Mouse (Mus musculus) hindbrain, embryonic 11.5 days (tissue): ENCODE results near the gene Gm36210. TPM values are rescaled to one million over a fixed set of nuclear protein-coding genes. Genes with fewer than 3 reads are reported as not detected.
"Not testable (repeated sequence)": the region's sequence is repeated elsewhere in the genome, so short reads cannot be mapped to it uniquely, and the experiment has no call there.

Experiments
- ATAC-seq: fragments of 200-750 bp; cut with Nextera tagmentation; 2 replicates; pipeline ENCODE4 v1.8.0; 2017; ENCODE audit warnings: mild to moderate bottlenecking, moderate TSS enrichment, moderate library complexity; ENCODE audit not compliant: low FRiP score
- DNase-seq: peaks from one replicate; pipeline ENCODE4 v3.0.0-alpha.2; 2015; ENCODE audit warnings: low spot score
- H3K27ac ChIP-seq: fragments of 300-500 bp; sonication (generic); 2 replicates; pipeline ENCODE4 v1.5.1; 2014; ENCODE audit warnings: mild to moderate bottlenecking, low read depth, low read length
- H3K27me3 ChIP-seq: fragments of 300-500 bp; sonication (generic); 2 replicates; pipeline ENCODE4 v1.6.1; 2014; ENCODE audit warnings: mild to moderate bottlenecking, low read length, moderate library complexity, mixed read lengths; ENCODE audit not compliant: control insufficient read depth, insufficient read depth
- H3K36me3 ChIP-seq: fragments of 300-500 bp; sonication (generic); 2 replicates; pipeline ENCODE4 v1.6.1; 2014; ENCODE audit warnings: mild to moderate bottlenecking, low read length, moderate library complexity, mixed read lengths; ENCODE audit not compliant: control insufficient read depth, insufficient read depth
- H3K4me1 ChIP-seq: fragments of 300-500 bp; sonication (generic); replicated peaks from 2 replicates; pipeline ENCODE4 v1.6.1; 2014; ENCODE audit warnings: low read length, mixed read lengths; ENCODE audit not compliant: control insufficient read depth, insufficient read depth
- H3K4me2 ChIP-seq: fragments of 300-500 bp; sonication (generic); replicated peaks from 2 replicates; pipeline ENCODE4 v1.6.1; 2014; ENCODE audit warnings: mild to moderate bottlenecking, low read depth, low read length
- H3K4me3 ChIP-seq: fragments of 300-500 bp; sonication (generic); 2 replicates; pipeline ENCODE4 v1.5.1; 2014; ENCODE audit warnings: low read depth, low read length
- H3K9ac ChIP-seq: fragments of 300-500 bp; sonication (generic); 2 replicates; pipeline ENCODE4 v1.6.1; 2014; ENCODE audit warnings: low read depth, low read length
- H3K9me3 ChIP-seq: fragments of 300-500 bp; sonication (generic); 2 replicates; pipeline ENCODE4 v1.6.1; 2016; ENCODE audit warnings: low read length; ENCODE audit not compliant: control insufficient read depth
- WGBS: fragments of 180-500 bp; shearing (Covaris S2); extraction: QIAGEN DNeasy Blood & Tissue Kit; methylation state at CpG from one replicate; pipeline ENCODE4 v1.1.7; 2014; 5-methylcytosine and 5-hydroxymethylcytosine counted together
- polyA plus RNA-seq: library from polyadenylated mRNA; unstranded; fragments of >200 nt; fragmentation: Nextera tagmentation; extraction: Ambion mirVana; gene quantifications from 2 replicates; pipeline ENCODE4 v1.2.1, GENCODE M21; 2014

The Gm36210 gene
- polyA plus RNA-seq, 1 experiment from 2014 or later, result not detected

DNA sequence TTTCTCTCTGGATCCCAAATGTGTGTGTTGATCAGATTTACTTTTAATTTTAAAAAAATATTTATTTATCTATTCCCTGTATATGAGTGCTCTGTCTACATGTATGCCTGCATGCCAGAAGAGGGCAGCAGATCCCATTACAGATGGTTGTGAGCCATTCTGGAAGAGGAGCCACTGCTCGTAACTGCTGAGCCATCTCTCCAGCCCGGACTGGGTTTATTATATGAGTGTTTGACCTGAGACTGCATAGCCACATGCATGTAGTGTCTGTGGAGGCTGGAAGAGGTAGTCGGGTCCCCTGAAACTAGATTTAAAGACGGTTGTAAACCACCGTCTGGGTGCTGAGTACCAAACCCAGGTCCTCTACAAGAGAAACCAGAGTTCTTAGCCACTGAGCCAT, 41.2 kb downstream of the Gm36210 start:
- no peaks in the 10 kb centered on the region for H3K9me3 ChIP-seq
- H3K4me3 ChIP-seq, result peak overlapping the region; percentile 50; the same call in 1 of the 2 replicates
- ATAC-seq (0 out of 2 replicates have a peak, but pooled peaks have one; percentile 13), DNase-seq (peak; percentile 32)
- H3K9ac ChIP-seq, result no peak overlapping the region
- H3K27me3 ChIP-seq, result no peaks in the 10 kb centered on the region
- WGBS, result 68% methylated on average over 5 of the region's 5 CpGs
- H3K36me3 ChIP-seq, result no peaks in the 10 kb centered on the region
- H3K4me1 ChIP-seq, result no peaks in the 10 kb centered on the region
- H3K4me2 ChIP-seq, result no peak overlapping the region
- H3K27ac ChIP-seq, result no peak overlapping the region

DNA sequence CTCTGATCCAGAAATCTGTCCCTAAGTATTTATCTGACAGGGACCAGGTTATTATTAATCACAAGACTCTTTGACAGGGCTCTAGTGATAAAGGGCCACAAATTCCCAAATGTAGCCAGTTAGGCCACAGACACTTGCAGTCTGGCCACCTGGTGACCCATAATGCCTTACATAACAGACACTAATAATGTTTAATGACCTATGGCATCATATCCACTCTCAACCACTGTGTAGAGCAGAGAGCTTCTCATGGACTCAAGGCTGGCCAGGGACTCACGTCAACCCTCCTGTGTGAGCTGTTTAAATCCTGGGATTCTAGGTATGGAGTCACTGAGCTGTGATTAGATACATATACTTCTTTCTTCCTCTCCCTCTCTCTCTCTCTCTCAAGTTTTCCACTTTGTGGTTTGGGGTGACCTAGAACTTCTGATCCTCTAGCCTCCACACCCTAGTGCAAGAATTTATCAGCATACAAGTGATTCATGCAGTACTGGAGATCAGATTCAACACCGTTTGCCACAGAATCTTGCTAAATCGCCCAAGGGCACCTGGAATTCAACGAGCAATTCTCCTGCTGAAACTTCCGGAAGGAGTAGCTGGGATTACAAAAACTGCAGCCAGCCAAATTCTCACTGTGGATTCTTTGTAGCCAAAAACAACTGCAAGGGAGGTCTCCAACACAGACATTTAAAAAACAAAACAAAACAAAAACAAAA, 42.0 kb downstream of the Gm36210 start:
- Histone ChIP-seq H3K9ac (no peak overlapping the region), H3K36me3 (no peaks in the 10 kb centered on the region)
- ATAC-seq, result no peak

DNA sequence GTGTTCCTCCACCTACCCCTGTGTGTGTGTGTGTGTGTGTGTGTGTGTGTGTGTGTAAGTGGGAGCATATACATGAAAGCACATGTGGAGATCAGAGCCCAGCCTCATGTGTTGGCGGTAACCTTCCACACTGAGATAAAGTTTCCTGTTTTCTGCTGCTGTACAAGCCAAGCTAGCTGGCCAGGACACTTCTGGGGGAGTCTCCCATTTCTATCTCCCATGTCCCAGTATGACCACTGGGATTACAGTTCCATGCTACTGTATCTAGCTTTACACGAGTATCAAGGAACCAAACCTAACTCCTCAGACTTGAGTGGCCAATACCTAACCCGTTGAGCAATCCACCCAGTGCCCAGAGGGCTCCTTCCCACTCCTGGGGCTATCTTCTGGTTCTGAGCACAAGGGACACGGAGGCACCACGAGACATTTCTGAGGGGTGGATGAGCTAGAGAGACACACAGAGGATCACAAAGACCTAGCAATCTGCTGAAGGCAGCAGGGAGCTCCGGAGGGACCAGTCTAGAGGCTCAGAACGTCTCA, 42.7 kb downstream of the Gm36210 start:
- Histone ChIP-seq H3K9me3 (no peaks in the 10 kb centered on the region), H3K27me3 (no peaks in the 10 kb centered on the region), H3K4me1 (no peaks in the 10 kb centered on the region), H3K4me2 (no peak overlapping the region), H3K9ac (no peak overlapping the region), H3K4me3 (no peak overlapping the region), H3K36me3 (no peaks in the 10 kb centered on the region), H3K27ac (no peak overlapping the region)
- DNase-seq (no peak), ATAC-seq (no peak)
- WGBS, result 80% methylated on average over 7 of the region's 7 CpGs

More for the DNA sequence above, 42.0 kb downstream of the Gm36210 start:
- Histone ChIP-seq H3K27me3 (no peaks in the 10 kb centered on the region), H3K4me3 (no peak overlapping the region), H3K4me1 (no peaks in the 10 kb centered on the region), H3K27ac (no peak overlapping the region), H3K9me3 (no peaks in the 10 kb centered on the region), H3K4me2 (no peak overlapping the region)
- WGBS, result 82% methylated on average over 5 of the region's 5 CpGs
- no peak for DNase-seq

DNA sequence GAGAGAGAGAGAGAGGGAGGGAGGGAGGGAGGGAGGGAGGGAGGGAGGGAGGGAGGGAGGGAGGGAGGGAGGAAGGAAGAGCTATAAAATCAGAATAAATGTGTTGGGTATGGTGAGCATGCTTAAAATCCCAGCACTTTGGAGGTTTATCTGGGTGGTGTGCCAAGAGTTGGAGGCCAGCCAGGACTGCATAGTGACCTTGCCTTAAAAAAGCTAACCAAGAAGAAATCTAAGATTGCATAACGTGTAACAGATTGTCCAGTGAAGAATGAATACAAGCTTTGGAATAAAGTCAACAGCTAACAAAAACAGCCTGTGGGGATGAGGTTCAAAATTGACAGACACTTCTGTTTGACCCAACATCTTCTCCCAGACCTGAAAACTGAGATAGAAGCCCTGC, 43.3 kb downstream of the Gm36210 start:
- Histone ChIP-seq H3K4me1 (no peaks in the 10 kb centered on the region), H3K4me3 (no peak overlapping the region), H3K4me2 (no peak overlapping the region), H3K9ac (no peak overlapping the region), H3K9me3 (no peaks in the 10 kb centered on the region), H3K27ac (no peak overlapping the region), H3K27me3 (no peaks in the 10 kb centered on the region), H3K36me3 (no peaks in the 10 kb centered on the region)
- WGBS, result 76% methylated on average over 1 of the region's 1 CpGs
- ATAC-seq (no peak), DNase-seq (no peak)

DNA sequence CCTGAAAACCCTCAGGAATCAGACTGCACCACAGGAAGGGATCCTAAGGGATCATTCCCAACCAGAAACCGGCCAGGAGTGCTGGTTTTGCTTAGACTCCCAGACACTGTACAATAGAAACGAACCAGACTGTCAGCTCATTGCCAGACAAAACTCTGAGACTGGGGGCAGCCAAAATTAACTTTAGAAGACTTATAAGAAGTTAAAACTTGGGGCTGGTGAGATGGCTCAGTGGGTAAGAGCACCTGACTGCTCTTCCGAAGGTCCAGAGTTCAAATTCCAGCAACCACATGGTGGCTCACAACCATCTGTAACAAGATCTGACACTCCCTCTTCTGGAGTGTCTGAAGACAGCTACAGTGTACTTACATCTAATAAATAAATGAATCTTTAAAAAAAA, 45.4 kb downstream of the Gm36210 start:
- H3K27ac ChIP-seq, H3K27me3 ChIP-seq, DNase-seq, H3K4me3 ChIP-seq, H3K36me3 ChIP-seq, H3K9me3 ChIP-seq, H3K4me1 ChIP-seq, ATAC-seq, H3K4me2 ChIP-seq, H3K9ac ChIP-seq: not testable (repeated sequence)
- WGBS, result 79% methylated on average over 3 of the region's 3 CpGs

DNA sequence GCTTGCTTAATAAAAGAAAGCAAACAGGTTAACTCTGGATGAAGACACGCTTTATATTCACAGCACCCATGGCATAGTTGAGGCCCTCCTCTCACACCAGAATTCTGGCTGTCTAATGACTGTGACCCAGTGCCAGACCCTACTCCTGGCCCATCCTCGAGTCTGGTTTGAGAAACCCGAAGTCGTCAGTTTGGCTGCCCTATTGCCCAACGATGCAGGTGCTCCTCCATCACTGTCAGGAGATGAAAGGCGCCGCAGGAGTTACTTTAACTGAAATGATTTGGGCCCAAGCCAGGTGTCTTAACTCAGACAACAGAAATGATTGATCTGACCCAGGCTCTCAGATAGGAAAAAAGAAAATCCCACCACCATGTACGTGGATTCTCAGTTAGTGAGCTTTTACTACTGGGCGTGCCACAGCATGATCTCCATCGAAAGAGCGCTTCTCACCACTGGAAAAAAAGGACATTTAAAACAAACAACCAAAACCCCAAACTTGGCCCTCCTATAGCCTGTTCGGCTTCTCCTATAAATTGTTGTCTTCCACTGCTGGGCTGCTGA, 46.8 kb downstream of the Gm36210 start:
- Histone ChIP-seq H3K27ac (no peak overlapping the region), H3K4me1 (no peaks in the 10 kb centered on the region), H3K36me3 (no peaks in the 10 kb centered on the region), H3K9ac (no peak overlapping the region), H3K4me2 (no peak overlapping the region), H3K27me3 (no peaks in the 10 kb centered on the region), H3K4me3 (no peak overlapping the region), H3K9me3 (no peaks in the 10 kb centered on the region)
- DNase-seq, result no peak
- 73% methylated on average over 12 of the region's 12 CpGs for WGBS
- ATAC-seq, result no peak

DNA sequence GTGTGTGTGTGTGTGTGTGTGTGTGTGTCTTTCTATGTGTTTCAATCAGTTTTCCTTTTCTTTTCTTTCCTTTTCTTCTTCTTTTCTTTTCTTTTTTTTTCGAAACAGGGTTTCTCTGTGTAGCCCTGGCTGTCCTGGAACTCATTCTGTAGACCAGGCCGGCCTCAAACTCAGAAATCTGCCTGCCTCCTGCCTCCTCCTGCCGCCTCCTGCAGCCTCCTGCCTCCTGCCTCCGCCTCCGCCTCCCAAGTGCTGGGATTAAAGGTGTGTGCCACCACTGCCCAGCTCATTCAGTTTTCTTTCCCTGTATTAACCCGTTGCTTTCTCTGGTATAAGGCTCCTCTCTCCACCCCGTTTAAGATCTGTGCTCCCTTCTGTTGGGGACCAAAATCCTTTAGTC, 49.0 kb downstream of the Gm36210 start:
- Histone ChIP-seq H3K27ac (no peak overlapping the region), H3K9ac (no peak overlapping the region), H3K9me3 (no peaks in the 10 kb centered on the region), H3K4me2 (no peak overlapping the region), H3K27me3 (no peaks in the 10 kb centered on the region), H3K36me3 (no peaks in the 10 kb centered on the region), H3K4me3 (no peak overlapping the region), H3K4me1 (no peaks in the 10 kb centered on the region)
- ATAC-seq, result no peak
- 72% methylated on average over 7 of the region's 7 CpGs for WGBS
- DNase-seq, result no peak

DNA sequence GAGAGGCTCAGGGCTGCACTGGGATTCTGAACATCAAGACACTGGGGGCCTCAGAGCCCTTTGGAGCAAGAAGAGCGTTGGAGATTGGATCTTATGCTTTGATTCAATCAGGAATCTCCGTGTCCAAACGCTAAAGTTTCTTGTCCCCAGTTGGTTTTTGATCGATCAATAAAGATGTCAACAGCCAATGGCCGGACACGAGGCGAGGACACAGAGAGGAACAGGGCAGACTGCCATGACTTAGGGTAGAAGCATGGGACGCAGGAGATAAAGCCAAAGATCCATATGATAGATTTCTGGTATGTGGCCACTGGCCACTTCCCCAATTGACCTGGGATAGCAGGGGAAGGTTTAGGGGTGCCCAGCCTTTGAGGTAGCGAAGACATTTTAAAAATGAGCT, 49.8 kb downstream of the Gm36210 start:
- Histone ChIP-seq H3K27me3 (no peaks in the 10 kb centered on the region), H3K9me3 (no peaks in the 10 kb centered on the region), H3K4me3 (no peak overlapping the region), H3K27ac (no peak overlapping the region), H3K36me3 (no peaks in the 10 kb centered on the region), H3K4me1 (no peaks in the 10 kb centered on the region), H3K4me2 (no peak overlapping the region), H3K9ac (no peak overlapping the region)
- ATAC-seq, result no peak
- 80% methylated on average over 9 of the region's 9 CpGs for WGBS
- DNase-seq, result no peak

DNA sequence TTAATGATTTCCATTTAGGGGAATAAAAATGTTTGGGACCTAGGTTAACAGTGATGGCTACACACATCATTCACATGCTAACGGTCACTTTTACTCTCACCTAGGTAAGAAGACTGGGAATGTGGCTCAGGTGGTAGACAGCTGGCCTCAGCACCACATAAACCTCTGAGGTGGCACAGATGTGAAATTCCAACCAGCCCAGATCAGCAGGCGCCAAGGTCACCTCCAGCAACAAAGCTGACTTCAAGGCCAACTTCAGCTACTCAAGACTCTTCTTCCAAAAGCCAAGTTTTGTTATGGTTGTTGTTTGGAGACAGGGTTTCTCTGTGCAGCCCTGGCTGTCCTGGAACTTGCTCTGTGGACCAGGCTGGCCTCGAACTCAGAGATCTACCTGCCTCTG, 52.7 kb downstream of the Gm36210 start:
- ATAC-seq, result no peak
- WGBS, result 79% methylated on average over 3 of the region's 3 CpGs

More for the DNA sequence above, 52.7 kb downstream of the Gm36210 start:
- Histone ChIP-seq H3K27me3 (no peaks in the 10 kb centered on the region), H3K4me3 (no peak overlapping the region), H3K9ac (no peak overlapping the region), H3K9me3 (no peaks in the 10 kb centered on the region), H3K4me1 (no peaks in the 10 kb centered on the region), H3K36me3 (no peaks in the 10 kb centered on the region), H3K27ac (no peak overlapping the region), H3K4me2 (no peak overlapping the region)
- no peak for DNase-seq
